Mouse (Mus musculus) liver, embryonic 14.5 days (tissue): ENCODE data around the gene Nrp1.

Experiments
- CTCF ChIP-seq: IDR thresholded peaks from 2 replicates; pipeline ENCODE4 v1.5.1; 2016; ENCODE audit warnings: antibody characterized with exemption, low read depth, control low read depth
- EP300 ChIP-seq: IDR thresholded peaks from 2 replicates; pipeline ENCODE4 v1.6.1; 2016; ENCODE audit warnings: antibody characterized with exemption, low read depth

- TF ChIP-seq CTCF = no peak
- no peak for TF ChIP-seq EP300
Observed at GRCm38 (mm10) chr8:128356170-128356569, 2.2 kb upstream of the Nrp1 start.
